Mouse (Mus musculus): ENCODE data around the gene Olfr536.

DNA sequence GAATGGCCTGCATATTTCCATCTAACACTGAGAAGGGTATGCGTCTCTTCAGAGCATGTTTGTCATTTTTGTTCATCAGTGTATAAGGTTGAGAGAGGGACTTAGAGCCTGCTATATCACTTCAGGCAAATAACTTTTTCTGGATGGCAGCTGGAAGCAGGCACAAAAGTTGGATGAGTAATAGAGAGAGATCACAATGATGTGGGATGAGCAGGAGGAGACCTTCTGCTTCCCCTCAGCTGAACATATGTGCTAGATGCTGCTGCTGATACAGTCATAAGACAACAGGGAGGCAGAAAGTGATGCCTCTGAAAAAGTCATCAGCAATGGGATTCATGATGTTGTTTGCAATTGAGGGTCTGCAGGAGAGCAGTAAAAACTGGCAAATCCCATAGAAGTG, 28.5 kb downstream of the Olfr536 start:
- TF ChIP-seq POLR2A (IDR thresholded peaks at IDR 0.05; ENCODE audit: insufficient read depth, low read length) = no peak
- no peak for TF ChIP-seq CTCF (IDR thresholded peaks at IDR 0.05; ENCODE audit: low read depth, low read length)
